Mouse (Mus musculus) frontal cortex, postnatal 36 days (tissue): Measurements from ENCODE around the gene Rbm3.
"Not testable (repeated sequence)": the region's sequence is repeated elsewhere in the genome, so short reads cannot be mapped to it uniquely, and the experiment has no call there.

Source experiments
- DNase-seq, 2 experiments: peaks; one replicate each; pipeline ENCODE4 v3.0.0; 2022; ENCODE audit warnings: low spot score in 2 of 2

The Rbm3 gene

GRCm38 (mm10) chrX:8131393-8131792, 14.3 kb downstream of the Rbm3 start:
- no peak for DNase-seq

- DNase-seq: no peak
These were observed 20.4 kb downstream of the Rbm3 start for GRCm38 (mm10) chrX:8125235-8125634.

GRCm38 (mm10) chrX:8123821-8124470, 21.7 kb downstream of the Rbm3 start:
- DNase-seq: no peak

- no peak for DNase-seq
These were observed 28.4 kb downstream of the Rbm3 start for GRCm38 (mm10) chrX:8117264-8117663.

GRCm38 (mm10) chrX:8115275-8115674, 30.4 kb downstream of the Rbm3 start:
- DNase-seq: no peak

GRCm38 (mm10) chrX:8105019-8105418, 40.7 kb downstream of the Rbm3 start:
- DNase-seq: no peak

- DNase-seq: no peak
These were observed 43.4 kb downstream of the Rbm3 start for GRCm38 (mm10) chrX:8102213-8102668.

- peak; percentile 32 to 59 for DNase-seq
These were observed 44.7 kb downstream of the Rbm3 start for GRCm38 (mm10) chrX:8101017-8101416.

- DNase-seq: no peak
These were observed 46.2 kb downstream of the Rbm3 start for GRCm38 (mm10) chrX:8099435-8099834.

- peak; percentile 93 to 97 for DNase-seq
These were observed 48.9 kb downstream of the Rbm3 start for GRCm38 (mm10) chrX:8096787-8097242.

GRCm38 (mm10) chrX:8096068-8096786, 49.5 kb downstream of the Rbm3 start:
- DNase-seq: peak; percentile 82 to 89

GRCm38 (mm10) chrX:8095546-8095945, 50.1 kb downstream of the Rbm3 start:
- no peak for DNase-seq

- not testable (repeated sequence) for DNase-seq
These were observed 54.7 kb downstream of the Rbm3 start for GRCm38 (mm10) chrX:8090954-8091347.

- DNase-seq: no peak
These were observed 55.2 kb downstream of the Rbm3 start, which contains the start of gene Was for GRCm38 (mm10) chrX:8090346-8090953. TSS of gene Was (minus strand) at chrX:8090498.

- no peak for DNase-seq
These were observed 55.9 kb downstream of the Rbm3 start for GRCm38 (mm10) chrX:8089746-8090145.
